Mouse (Mus musculus): ENCODE results near the gene Sec11a. TPM values are rescaled to one million over a fixed set of nuclear protein-coding genes. Genes with fewer than 3 reads are reported as not detected.

Gene Sec11a
- 100 to 1,000 TPM; 138 to 152 TPM for total RNA-seq (2023)

GRCm38 (mm10) chr7:80947445-80948350, at the start of gene Sec11a:
TSS of gene Sec11a (minus strand) at chr7:80947780.

GRCm38 (mm10) chr7:80992980-80993833, 45.6 kb upstream of the Sec11a start, which contains the start of gene Zfp592:
TSS of gene Zfp592 (plus strand) at chr7:80993681.

GRCm38 (mm10) chr7:80904921-80905515, 42.6 kb downstream of the Sec11a start, which contains the start of gene Nmb:
TSS of gene Nmb (minus strand) at chr7:80905076.

GRCm38 (mm10) chr7:80900944-80901501, 46.6 kb downstream of the Sec11a start, which contains the start of gene Wdr73:
TSS of gene Wdr73 (minus strand) at chr7:80901269.

GRCm38 (mm10) chr7:80860729-80861274, 86.8 kb downstream of the Sec11a start, which contains the start of gene Zscan2:
TSS of gene Zscan2 (plus strand) at chr7:80860920.

Other genes with a start within 250 kb of the Sec11a start
- 100 to 1,000 TPM; 232 to 249 TPM for gene Iqgap1, start 121.8 kb downstream of the Sec11a start, total RNA-seq (2023)
- gene Zscan2, start 86.9 kb downstream of the Sec11a start, total RNA-seq (2023): 10 to 100 TPM; 19.9 to 27.0 TPM
- 10 to 100 TPM; 20.2 to 20.9 TPM for gene Wdr73, start 46.5 kb downstream of the Sec11a start, total RNA-seq (2023)
- 10 to 100 TPM; 31.5 to 32.4 TPM for gene Nmb, start 42.7 kb downstream of the Sec11a start, total RNA-seq (2023)
- 10 to 100 TPM; 79.2 to 89.6 TPM for gene Zfp592, start 45.9 kb upstream of the Sec11a start, total RNA-seq (2023)
- gene Alpk3, start 109.8 kb upstream of the Sec11a start, total RNA-seq (2023): under 1 TPM; 0.32 to 0.62 TPM
- gene Slc28a1, start 167.0 kb upstream of the Sec11a start, total RNA-seq (2023): not detected